ENCODE assay signal across 6 mouse cellular contexts in the genomic region with DNA sequence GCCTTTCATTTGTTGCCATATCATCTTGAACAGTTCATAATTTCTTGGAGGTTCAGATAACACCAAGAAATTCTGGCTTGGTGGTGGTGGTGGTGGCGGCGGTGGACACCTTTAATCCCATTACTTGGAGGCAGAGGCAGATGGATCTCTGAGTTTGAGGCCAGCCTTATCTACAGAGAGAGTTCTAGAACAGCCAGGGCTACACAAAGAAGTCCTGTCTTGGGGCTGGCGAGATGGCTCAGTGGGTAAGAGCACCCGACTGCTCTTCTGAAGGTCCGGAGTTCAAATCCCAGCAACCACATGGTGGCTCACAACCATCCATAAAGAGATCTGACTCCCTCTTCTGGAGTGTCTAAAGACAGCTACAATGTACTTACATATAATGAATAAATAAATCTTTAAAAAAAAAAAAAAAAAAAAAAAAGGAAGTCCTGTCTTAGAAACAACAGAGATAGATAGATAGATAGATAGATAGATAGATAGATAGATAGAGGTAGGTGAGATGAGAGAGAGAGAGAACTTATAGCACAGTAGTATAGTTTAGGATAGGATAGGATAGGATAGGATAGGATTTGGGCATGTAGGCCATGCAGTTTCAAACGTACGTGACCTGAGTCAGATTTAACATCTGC. TPM values are rescaled to one million over a fixed set of nuclear protein-coding genes. Genes with fewer than 3 reads are reported as not detected.
"Had no signal": no experiment of that assay in that cellular context is flagged by ENCODE, and none has a peak within 500 bp of the region (broad histone marks: within the 10 kb centered on the region; RNA-seq: fewer than 3 reads in every experiment).

No protein-coding gene starts in this region.

RNA-seq across cellular contexts. Expression of a gene that starts 4.1 kb away (rescaled TPM):
- total RNA-seq: common myeloid progenitor, adult 5-6 weeks; granulocyte monocyte progenitor cell, adult 5-6 weeks had no signal
- polyA plus RNA-seq: erythroblast, embryonic 14.5 days had no signal

RNA-seq across cellular contexts. Expression of a gene that starts 20.5 kb away (rescaled TPM):
- polyA plus RNA-seq: erythroblast, embryonic 14.5 days had no signal

RNA-seq across cellular contexts. Expression of a gene that starts 30.6 kb away (rescaled TPM):
- total RNA-seq: common myeloid progenitor, adult 5-6 weeks; gastrocnemius, adult 8-10 months; granulocyte monocyte progenitor cell, adult 5-6 weeks had no signal
- polyA plus RNA-seq: embryonic facial prominence, embryonic 11.5 days; forebrain, embryonic 12.5 days had no signal
